Mouse (Mus musculus): ENCODE data around the gene Numa1. TPM values are rescaled to one million over a fixed set of nuclear protein-coding genes. Genes with fewer than 3 reads are reported as not detected.

Numa1 gene
- total and polyA plus RNA-seq, 3 experiments: 53.3 to 93.8 (median 88.3) TPM

- peaks cover 28% of the 10 kb centered on the region for H3K36me3 ChIP-seq (ENCODE audit: control insufficient read depth, insufficient read depth, low read length)
- TF ChIP-seq EP300 (IDR thresholded peaks at IDR 0.05; ENCODE audit: insufficient read depth, low read depth, low read length) (0 out of 2 replicates have a peak, but pooled peaks have one; percentile 20), POLR2A (IDR thresholded peaks at IDR 0.05; ENCODE audit: insufficient read depth, low read depth, low read length) (peak; percentile 49), CTCF (IDR thresholded peaks at IDR 0.05) (no peak)
- DNase-seq: peak; percentile 91 to 93
- peak overlapping the region; percentile 77 for H3K4me3 ChIP-seq
- peak overlapping the region; percentile 98 for H3K27ac ChIP-seq
- H3K27me3 ChIP-seq (ENCODE audit: control insufficient read depth, insufficient read depth, low read length): no peaks in the 10 kb centered on the region
- intact Hi-C loops (cut with DNase I): loop anchor here (2.0 to 5.0 kb wide), 2 partner anchors 38 to 132 kb away; partner anchors contain the start of genes Inppl1, Lrrc51 and Numa1
- H3K4me1 ChIP-seq (ENCODE audit: control insufficient read depth, insufficient read depth, low read length): peaks cover 15% of the 10 kb centered on the region
- under 1% methylated on average over 14 of the region's 17 CpGs for WGBS
- H3K9ac ChIP-seq (ENCODE audit: low read depth, low read length): peak overlapping the region; percentile 86
- peaks cover 11% of the 10 kb centered on the region for H3K79me2 ChIP-seq (replicated peaks; ENCODE audit: control insufficient read depth, insufficient read depth, low read length)
These were observed 36.5 kb downstream of the Numa1 start for GRCm38 (mm10) chr7:101970429-101970775.

- TF ChIP-seq CTCF (IDR thresholded peaks at IDR 0.05): peak; percentile 23
- no peak; the same call in 1 of the 2 replicates for TF ChIP-seq POLR2A (IDR thresholded peaks at IDR 0.05; ENCODE audit: insufficient read depth, low read depth, low read length)
- peak; percentile 82 to 87 for DNase-seq
- Histone ChIP-seq H3K79me2 (replicated peaks; ENCODE audit: control insufficient read depth, insufficient read depth, low read length) (peaks cover 12% of the 10 kb centered on the region), H3K4me1 (ENCODE audit: control insufficient read depth, insufficient read depth, low read length) (peaks cover 15% of the 10 kb centered on the region), H3K36me3 (ENCODE audit: control insufficient read depth, insufficient read depth, low read length) (peaks cover 32% of the 10 kb centered on the region), H3K9ac (ENCODE audit: low read depth, low read length) (peak overlapping the region; percentile 77), H3K27me3 (ENCODE audit: control insufficient read depth, insufficient read depth, low read length) (no peaks in the 10 kb centered on the region), H3K4me3 (peak overlapping the region; percentile 77), H3K27ac (peak overlapping the region; percentile 98)
- intact Hi-C loops (cut with DNase I): loop anchor here (2.0 to 5.0 kb wide), 2 partner anchors 39 to 132 kb away; partner anchors contain the start of genes Inppl1, Lrrc51 and Numa1
- 0% methylated on average over 19 of the region's 19 CpGs for WGBS
These were observed 37.0 kb downstream of the Numa1 start for GRCm38 (mm10) chr7:101970821-101971461.

DNA sequence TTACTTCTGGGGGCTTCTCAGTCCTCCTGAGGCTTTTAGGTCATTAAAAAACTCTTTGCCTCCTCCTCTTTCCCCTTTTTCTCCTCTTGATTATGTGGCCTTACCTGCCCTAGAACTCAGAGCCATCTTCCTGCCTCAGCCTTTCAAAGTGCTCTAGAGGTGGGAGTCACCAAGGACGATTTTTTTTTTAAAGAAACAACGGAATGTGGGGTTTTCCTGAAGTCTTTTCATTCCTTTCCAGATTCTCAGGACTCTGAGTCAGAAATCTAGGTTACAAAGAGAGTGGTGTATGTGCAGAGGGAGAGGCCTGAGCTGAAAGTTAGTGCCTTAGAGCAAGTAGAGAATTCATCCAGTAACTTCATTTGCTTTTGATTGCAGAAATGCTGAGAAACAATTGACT, 37.8 kb downstream of the Numa1 start:
- H3K27me3 ChIP-seq (ENCODE audit: control insufficient read depth, insufficient read depth, low read length): no peaks in the 10 kb centered on the region
- peaks cover 17% of the 10 kb centered on the region for H3K4me1 ChIP-seq (ENCODE audit: control insufficient read depth, insufficient read depth, low read length)
- intact Hi-C loops (cut with DNase I): loop anchor here (2.0 to 5.0 kb wide), 2 partner anchors 39 to 133 kb away; partner anchors contain the start of genes Inppl1, Lrrc51 and Numa1
- H3K4me3 ChIP-seq: peak overlapping the region; percentile 77
- no peak for TF ChIP-seq POLR2A (IDR thresholded peaks at IDR 0.05; ENCODE audit: insufficient read depth, low read depth, low read length)
- no peak for TF ChIP-seq CTCF (IDR thresholded peaks at IDR 0.05)
- no peak for TF ChIP-seq EP300 (IDR thresholded peaks at IDR 0.05; ENCODE audit: insufficient read depth, low read depth, low read length)
- peak overlapping the region; percentile 77 for H3K9ac ChIP-seq (ENCODE audit: low read depth, low read length)
- DNase-seq: no peak
- peaks cover 34% of the 10 kb centered on the region for H3K36me3 ChIP-seq (ENCODE audit: control insufficient read depth, insufficient read depth, low read length)
- peak overlapping the region; percentile 98 for H3K27ac ChIP-seq
- WGBS: 11% methylated on average over 2 of the region's 2 CpGs
- peaks cover 15% of the 10 kb centered on the region for H3K79me2 ChIP-seq (replicated peaks; ENCODE audit: control insufficient read depth, insufficient read depth, low read length)

GRCm38 (mm10) chr7:101973730-101974129, 39.8 kb downstream of the Numa1 start:
- intact Hi-C loops (cut with DNase I): loop anchor here (5.0 kb wide), 1 partner anchor 41 kb away; the partner anchor contains the start of genes Lrrc51 and Numa1
- TF ChIP-seq EP300 (IDR thresholded peaks at IDR 0.05; ENCODE audit: insufficient read depth, low read depth, low read length) (no peak), POLR2A (IDR thresholded peaks at IDR 0.05; ENCODE audit: insufficient read depth, low read depth, low read length) (no peak), CTCF (IDR thresholded peaks at IDR 0.05) (no peak)
- peaks cover 16% of the 10 kb centered on the region for H3K4me1 ChIP-seq (ENCODE audit: control insufficient read depth, insufficient read depth, low read length)
- peaks cover 36% of the 10 kb centered on the region for H3K36me3 ChIP-seq (ENCODE audit: control insufficient read depth, insufficient read depth, low read length)
- peaks cover 13% of the 10 kb centered on the region for H3K79me2 ChIP-seq (replicated peaks; ENCODE audit: control insufficient read depth, insufficient read depth, low read length)
- no peak overlapping the region for H3K9ac ChIP-seq (ENCODE audit: low read depth, low read length)
- no peak overlapping the region for H3K4me3 ChIP-seq
- DNase-seq: no peak
- no peaks in the 10 kb centered on the region for H3K27me3 ChIP-seq (ENCODE audit: control insufficient read depth, insufficient read depth, low read length)
- WGBS: 45% methylated on average over 3 of the region's 3 CpGs
- H3K27ac ChIP-seq: no peak overlapping the region

GRCm38 (mm10) chr7:101974505-101974904, 40.6 kb downstream of the Numa1 start:
- WGBS: 12% methylated on average over 2 of the region's 2 CpGs
- Histone ChIP-seq H3K4me3 (no peak overlapping the region), H3K79me2 (replicated peaks; ENCODE audit: control insufficient read depth, insufficient read depth, low read length) (peaks cover 13% of the 10 kb centered on the region), H3K27me3 (ENCODE audit: control insufficient read depth, insufficient read depth, low read length) (no peaks in the 10 kb centered on the region), H3K27ac (peak overlapping the region; percentile 50; the same call in 1 of the 2 replicates), H3K36me3 (ENCODE audit: control insufficient read depth, insufficient read depth, low read length) (peaks cover 39% of the 10 kb centered on the region), H3K9ac (ENCODE audit: low read depth, low read length) (no peak overlapping the region), H3K4me1 (ENCODE audit: control insufficient read depth, insufficient read depth, low read length) (peaks cover 15% of the 10 kb centered on the region)
- DNase-seq: peak; percentile 71 to 75
- intact Hi-C loops (cut with DNase I): loop anchor here (5.0 kb wide), 1 partner anchor 42 kb away; the partner anchor contains the start of genes Lrrc51 and Numa1
- no peak for TF ChIP-seq POLR2A (IDR thresholded peaks at IDR 0.05; ENCODE audit: insufficient read depth, low read depth, low read length)
- peak; percentile 13; the same call in 1 of the 2 replicates for TF ChIP-seq CTCF (IDR thresholded peaks at IDR 0.05)

GRCm38 (mm10) chr7:101982735-101983134, 48.8 kb downstream of the Numa1 start:
- WGBS: 68% methylated on average over 1 of the region's 1 CpGs
- intact Hi-C loops (cut with DNase I): no loop called here
- H3K4me3 ChIP-seq: no peak overlapping the region
- no peak overlapping the region for H3K27ac ChIP-seq
- H3K4me1 ChIP-seq (ENCODE audit: control insufficient read depth, insufficient read depth, low read length): no peaks in the 10 kb centered on the region; the same call in 1 of the 2 replicates
- no peak for DNase-seq
- H3K27me3 ChIP-seq (ENCODE audit: control insufficient read depth, insufficient read depth, low read length): no peaks in the 10 kb centered on the region
- peaks cover 5% of the 10 kb centered on the region; the same call in 1 of the 2 replicates for H3K79me2 ChIP-seq (replicated peaks; ENCODE audit: control insufficient read depth, insufficient read depth, low read length)
- H3K9ac ChIP-seq (ENCODE audit: low read depth, low read length): no peak overlapping the region
- H3K36me3 ChIP-seq (ENCODE audit: control insufficient read depth, insufficient read depth, low read length): peaks cover 5% of the 10 kb centered on the region
- TF ChIP-seq EP300 (IDR thresholded peaks at IDR 0.05; ENCODE audit: insufficient read depth, low read depth, low read length) (no peak), CTCF (IDR thresholded peaks at IDR 0.05) (no peak), POLR2A (IDR thresholded peaks at IDR 0.05; ENCODE audit: insufficient read depth, low read depth, low read length) (no peak)
